Mouse (Mus musculus) limb, embryonic 15.5 days (tissue): ENCODE data around the gene Fcna. TPM values are rescaled to one million over a fixed set of nuclear protein-coding genes. Genes with fewer than 3 reads are reported as not detected.

Experiments
- ATAC-seq: fragments of 200-750 bp; cut with Nextera tagmentation; 2 replicates; pipeline ENCODE4 v1.8.0; 2017; ENCODE audit warnings: low read depth, moderate TSS enrichment; ENCODE audit not compliant: insufficient number of reproducible peaks, low FRiP score, low TSS enrichment
- H3K27ac ChIP-seq: fragments of 300-500 bp; sonication (generic); 2 replicates; pipeline ENCODE4 v1.5.1; 2015; ENCODE audit warnings: moderate library complexity, mild to moderate bottlenecking, inconsistent platforms
- H3K27me3 ChIP-seq: fragments of 300-500 bp; sonication (generic); 2 replicates; pipeline ENCODE4 v1.6.1; 2015; ENCODE audit warnings: inconsistent platforms
- H3K36me3 ChIP-seq: fragments of 300-500 bp; sonication (generic); 2 replicates; pipeline ENCODE4 v1.6.1; 2015; ENCODE audit warnings: inconsistent platforms
- H3K4me1 ChIP-seq: fragments of 300-500 bp; sonication (generic); 2 replicates; pipeline ENCODE4 v1.6.1; 2015; ENCODE audit warnings: inconsistent platforms
- H3K4me2 ChIP-seq: fragments of 300-500 bp; sonication (generic); 2 replicates; pipeline ENCODE4 v1.6.1; 2015; ENCODE audit warnings: mild to moderate bottlenecking, inconsistent platforms
- H3K4me3 ChIP-seq: fragments of 300-500 bp; sonication (generic); 2 replicates; pipeline ENCODE4 v1.5.1; 2015; ENCODE audit warnings: mild to moderate bottlenecking, inconsistent platforms
- H3K9ac ChIP-seq: fragments of 300-500 bp; sonication (generic); 2 replicates; pipeline ENCODE4 v1.6.1; 2015; ENCODE audit warnings: inconsistent platforms
- H3K9me3 ChIP-seq: fragments of 300-500 bp; sonication (generic); 2 replicates; pipeline ENCODE4 v1.6.1; 2016; ENCODE audit warnings: inconsistent platforms
- WGBS: fragments of 180-500 bp; shearing (Covaris S2); methylation state at CpG from one replicate; pipeline ENCODE4 v1.1.7; 2015; 5-methylcytosine and 5-hydroxymethylcytosine counted together
- polyA plus RNA-seq: library from polyadenylated mRNA; unstranded; fragments of >200 nt; fragmentation: Nextera tagmentation; extraction: Ambion mirVana; gene quantifications from 2 replicates; pipeline ENCODE4 v1.2.1, GENCODE M21; 2015

Gene Fcna
- polyA plus RNA-seq: 2.7 and 3.7 TPM in 2 replicates

GRCm38 (mm10) chr2:25627811-25628210 is at the start of gene Fcna:
Fcna (minus strand) TSS chr2:25628030.
- H3K9ac ChIP-seq: no peak within 1 kb of the TSS
- H3K9me3 ChIP-seq: no peaks in the 10 kb centered on the region
- ATAC-seq: no peak
- WGBS: 66% methylated on average over 6 of the region's 6 CpGs
- no peaks in the 10 kb centered on the region for H3K27me3 ChIP-seq
- no peaks in the 10 kb centered on the region for H3K36me3 ChIP-seq
- no peaks in the 10 kb centered on the region for H3K4me1 ChIP-seq
- H3K4me3 ChIP-seq: no peak within 1 kb of the TSS
- H3K27ac ChIP-seq: no peak within 1 kb of the TSS
- no peak within 1 kb of the TSS for H3K4me2 ChIP-seq

- H3K9me3 ChIP-seq: no peaks in the 10 kb centered on the region
- H3K4me1 ChIP-seq: no peaks in the 10 kb centered on the region
- no peak within 1 kb of the TSS for H3K9ac ChIP-seq
- ATAC-seq: no peak
- no peaks in the 10 kb centered on the region for H3K36me3 ChIP-seq
- no peak within 1 kb of the TSS for H3K4me2 ChIP-seq
- H3K27me3 ChIP-seq: no peaks in the 10 kb centered on the region
- H3K4me3 ChIP-seq: no peak within 1 kb of the TSS
- WGBS: 86% methylated on average over 3 of the region's 3 CpGs
- H3K27ac ChIP-seq: no peak within 1 kb of the TSS
Measured at GRCm38 (mm10) chr2:25676486-25676885, 48.7 kb upstream of the Fcna start, which contains the start of gene Lcn6. Lcn6 (plus strand) TSS chr2:25676786.

DNA sequence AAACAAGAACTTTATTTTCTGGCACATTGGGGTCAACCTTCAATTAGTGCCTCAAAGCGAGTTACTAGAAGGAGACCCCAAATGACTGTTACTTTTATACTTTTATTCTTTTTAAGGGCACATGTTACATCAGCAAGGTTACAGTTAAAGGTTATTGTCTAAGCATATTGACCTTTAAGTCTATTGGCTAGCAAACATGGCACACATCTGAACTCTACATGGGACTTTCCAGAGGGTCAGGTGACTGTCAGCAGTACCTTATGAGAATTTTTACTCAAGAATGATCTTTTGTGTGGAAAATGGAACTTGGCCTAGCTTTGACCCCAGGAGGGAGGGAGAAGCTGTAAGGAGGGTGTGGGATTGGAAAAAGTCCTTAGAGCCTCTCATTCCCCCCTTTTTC is 38.7 kb upstream of the Fcna start:
- WGBS: 67% methylated on average over 1 of the region's 1 CpGs
- ATAC-seq: no peak
- no peaks in the 10 kb centered on the region for H3K4me1 ChIP-seq

GRCm38 (mm10) chr2:25664125-25664524 is 36.3 kb upstream of the Fcna start:
- Histone ChIP-seq H3K9me3 (no peaks in the 10 kb centered on the region), H3K36me3 (no peaks in the 10 kb centered on the region), H3K9ac (no peak overlapping the region), H3K4me2 (no peak overlapping the region), H3K4me1 (no peaks in the 10 kb centered on the region), H3K27me3 (no peaks in the 10 kb centered on the region), H3K4me3 (no peak overlapping the region), H3K27ac (no peak overlapping the region)
- WGBS: 71% methylated on average over 5 of the region's 5 CpGs
- ATAC-seq: no peak

More for the DNA sequence above, 38.7 kb upstream of the Fcna start:
- Histone ChIP-seq H3K4me3 (no peak overlapping the region), H3K4me2 (no peak overlapping the region), H3K27ac (no peak overlapping the region), H3K9ac (no peak overlapping the region), H3K36me3 (no peaks in the 10 kb centered on the region), H3K9me3 (no peaks in the 10 kb centered on the region), H3K27me3 (no peaks in the 10 kb centered on the region)

DNA sequence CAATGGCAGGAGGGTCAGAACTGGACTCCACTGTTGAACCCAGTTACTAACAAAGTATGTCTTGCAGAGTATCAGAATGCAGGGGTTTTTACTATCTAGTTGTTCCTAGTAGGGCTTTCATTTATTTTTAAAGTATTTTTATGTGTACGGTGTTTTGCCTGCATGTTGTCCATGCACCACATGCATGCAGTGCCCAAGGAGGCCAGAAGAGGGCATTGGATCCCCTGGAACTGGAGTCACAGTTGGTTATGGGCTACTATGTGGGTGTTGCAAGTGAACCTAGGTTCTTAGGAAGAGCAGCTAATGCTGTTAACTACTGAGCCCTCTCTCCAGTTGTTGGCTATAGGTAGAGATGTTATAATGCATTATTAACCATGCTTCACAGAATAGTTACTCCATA is 35.7 kb upstream of the Fcna start:
- no peaks in the 10 kb centered on the region for H3K4me1 ChIP-seq
- H3K27me3 ChIP-seq: no peaks in the 10 kb centered on the region
- no peaks in the 10 kb centered on the region for H3K9me3 ChIP-seq
- H3K4me2 ChIP-seq: no peak overlapping the region
- no peak overlapping the region for H3K27ac ChIP-seq
- ATAC-seq: no peak
- no peaks in the 10 kb centered on the region for H3K36me3 ChIP-seq
- no peak overlapping the region for H3K4me3 ChIP-seq
- no peak overlapping the region for H3K9ac ChIP-seq
- 29% methylated on average over 1 of the region's 1 CpGs for WGBS

DNA sequence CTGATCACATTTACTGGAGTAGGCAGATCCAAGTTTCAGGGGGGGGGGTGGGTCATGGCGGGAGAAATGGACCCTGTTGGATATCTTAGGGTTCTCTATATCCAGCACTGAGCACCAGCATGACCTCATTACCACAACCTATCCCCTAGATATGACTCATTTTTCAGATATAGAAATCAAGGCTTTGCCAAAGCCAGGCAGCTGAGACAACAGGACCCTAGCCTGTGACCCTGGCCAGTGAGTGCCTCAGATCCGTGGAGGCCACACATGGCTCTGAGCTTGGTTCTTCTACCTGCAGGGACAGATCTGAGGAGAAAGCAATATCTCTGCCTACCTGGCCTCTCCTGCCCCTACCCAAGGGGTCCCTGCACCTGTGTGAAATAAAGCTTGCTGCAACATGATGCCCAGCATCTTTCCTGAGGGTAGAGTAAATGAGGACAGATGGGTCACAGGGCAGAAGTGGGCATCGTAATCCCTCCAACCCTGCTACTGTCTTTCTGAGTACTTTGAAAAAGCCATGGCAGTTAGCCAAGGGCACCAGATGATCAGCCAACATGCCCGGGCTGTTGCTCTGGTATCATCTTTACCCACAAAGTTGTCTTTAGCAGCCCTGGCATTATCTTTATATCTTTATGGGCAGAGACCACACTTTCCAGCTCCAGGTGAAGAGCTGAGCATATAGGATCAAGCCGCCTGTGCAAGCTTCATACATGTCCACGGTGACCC is 33.6 kb upstream of the Fcna start:
- Histone ChIP-seq H3K4me1 (no peaks in the 10 kb centered on the region), H3K9me3 (no peaks in the 10 kb centered on the region), H3K27ac (no peak overlapping the region), H3K4me2 (no peak overlapping the region), H3K36me3 (no peaks in the 10 kb centered on the region), H3K9ac (no peak overlapping the region), H3K27me3 (no peaks in the 10 kb centered on the region), H3K4me3 (no peak overlapping the region)
- ATAC-seq: no peak
- 84% methylated on average over 6 of the region's 6 CpGs for WGBS

- H3K9ac ChIP-seq: no peak overlapping the region
- 79% methylated on average over 8 of the region's 8 CpGs for WGBS
- no peaks in the 10 kb centered on the region for H3K4me1 ChIP-seq
- H3K4me3 ChIP-seq: no peak overlapping the region
- no peak for ATAC-seq
- no peak overlapping the region for H3K4me2 ChIP-seq
- H3K27me3 ChIP-seq: no peaks in the 10 kb centered on the region
- no peak overlapping the region for H3K27ac ChIP-seq
- H3K36me3 ChIP-seq: no peaks in the 10 kb centered on the region
- no peaks in the 10 kb centered on the region for H3K9me3 ChIP-seq
Measured at GRCm38 (mm10) chr2:25660279-25660678, 32.4 kb upstream of the Fcna start.

- Histone ChIP-seq H3K36me3 (no peaks in the 10 kb centered on the region), H3K4me2 (no peak within 1 kb of the TSS), H3K9me3 (no peaks in the 10 kb centered on the region), H3K27ac (no peak within 1 kb of the TSS), H3K4me3 (no peak within 1 kb of the TSS), H3K4me1 (no peaks in the 10 kb centered on the region), H3K27me3 (no peaks in the 10 kb centered on the region), H3K9ac (no peak within 1 kb of the TSS)
- no peak for ATAC-seq
Measured at GRCm38 (mm10) chr2:25657652-25658051, 29.8 kb upstream of the Fcna start, which contains the start of gene Lcn5. Lcn5 (plus strand) TSS chr2:25657952.

DNA sequence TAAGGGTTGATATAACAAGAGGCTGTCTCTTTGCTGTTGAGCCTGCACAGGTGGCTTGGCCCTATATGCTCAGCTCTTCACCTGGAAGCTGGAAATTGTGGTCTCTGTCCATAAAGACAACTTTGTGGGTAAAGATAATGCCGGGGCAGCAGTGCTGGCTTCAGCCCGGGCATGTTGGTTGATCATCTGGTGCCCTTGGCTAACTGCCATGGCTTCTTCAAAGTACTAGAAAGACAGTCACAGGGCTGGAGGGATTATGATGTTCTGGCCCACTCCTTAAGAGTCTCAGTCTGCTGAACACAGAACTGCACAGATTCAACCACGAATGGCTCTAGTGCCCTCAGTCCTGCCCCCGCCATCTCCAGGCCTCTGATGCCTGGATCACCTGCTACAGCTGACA is 29.4 kb upstream of the Fcna start:
- WGBS: 72% methylated on average over 4 of the region's 4 CpGs
- H3K27me3 ChIP-seq: no peaks in the 10 kb centered on the region
- no peaks in the 10 kb centered on the region for H3K36me3 ChIP-seq
- no peak overlapping the region for H3K4me2 ChIP-seq
- no peaks in the 10 kb centered on the region for H3K9me3 ChIP-seq
- no peak for ATAC-seq
- no peak overlapping the region for H3K9ac ChIP-seq
- no peaks in the 10 kb centered on the region for H3K4me1 ChIP-seq
- no peak overlapping the region for H3K27ac ChIP-seq
- H3K4me3 ChIP-seq: no peak overlapping the region

DNA sequence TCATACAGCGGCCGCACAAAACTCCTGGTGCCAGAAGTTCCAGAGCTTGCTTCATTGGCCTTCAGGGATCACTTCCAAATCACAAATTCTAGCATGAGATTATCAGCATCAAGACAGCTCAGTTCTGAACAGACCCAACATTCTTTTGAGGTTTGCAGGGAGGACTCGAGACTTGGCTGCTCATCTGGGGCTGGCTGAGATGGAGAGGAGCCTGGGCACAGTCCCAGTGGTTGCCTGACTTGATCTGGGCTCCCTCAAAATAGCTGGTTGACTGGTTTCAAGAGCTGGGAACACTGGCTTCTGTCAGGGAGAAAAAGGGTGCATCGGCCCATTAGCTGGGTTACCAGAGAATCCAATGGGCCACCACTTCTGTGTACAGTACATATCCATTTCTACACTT is 28.9 kb upstream of the Fcna start:
- WGBS: 73% methylated on average over 4 of the region's 4 CpGs
- Histone ChIP-seq H3K27ac (no peak overlapping the region), H3K27me3 (no peaks in the 10 kb centered on the region), H3K36me3 (no peaks in the 10 kb centered on the region), H3K9ac (no peak overlapping the region), H3K9me3 (no peaks in the 10 kb centered on the region), H3K4me1 (no peaks in the 10 kb centered on the region), H3K4me3 (no peak overlapping the region), H3K4me2 (no peak overlapping the region)
- no peak for ATAC-seq

DNA sequence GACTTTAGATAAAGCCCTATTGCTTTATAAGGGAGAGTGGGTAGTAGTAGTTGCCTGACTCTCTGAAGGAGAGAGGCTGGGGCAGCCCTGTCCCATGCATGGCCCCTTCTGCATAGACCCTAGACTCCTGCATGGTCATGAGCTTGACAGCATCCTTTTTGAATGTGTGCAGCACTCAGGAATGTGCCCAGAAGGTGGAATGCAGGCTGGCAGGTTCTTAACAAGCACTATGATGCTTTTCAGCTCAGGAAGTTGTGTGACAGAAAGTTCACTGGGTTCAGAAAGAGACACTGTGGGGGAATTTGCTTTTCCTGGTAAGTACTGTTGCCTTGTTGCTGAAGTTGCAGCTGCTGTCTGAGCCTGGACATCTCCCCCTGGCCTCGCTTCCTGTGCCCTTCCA is 26.7 kb upstream of the Fcna start:
- 52% methylated on average over 1 of the region's 1 CpGs for WGBS
- Histone ChIP-seq H3K9me3 (no peaks in the 10 kb centered on the region), H3K4me2 (no peak overlapping the region), H3K27ac (no peak overlapping the region), H3K4me3 (no peak overlapping the region), H3K4me1 (no peaks in the 10 kb centered on the region), H3K27me3 (no peaks in the 10 kb centered on the region), H3K36me3 (no peaks in the 10 kb centered on the region), H3K9ac (no peak overlapping the region)
- ATAC-seq: no peak

- Histone ChIP-seq H3K4me3 (no peak within 1 kb of the TSS), H3K9ac (no peak within 1 kb of the TSS), H3K4me1 (no peaks in the 10 kb centered on the region), H3K9me3 (no peaks in the 10 kb centered on the region), H3K27me3 (no peaks in the 10 kb centered on the region), H3K4me2 (no peak within 1 kb of the TSS), H3K36me3 (no peaks in the 10 kb centered on the region), H3K27ac (no peak within 1 kb of the TSS)
- ATAC-seq: no peak
- 75% methylated on average over 2 of the region's 2 CpGs for WGBS
Measured at GRCm38 (mm10) chr2:25652902-25653301, 25.1 kb upstream of the Fcna start, which contains the start of gene Lcn8. Lcn8 (plus strand) TSS chr2:25653120.

DNA sequence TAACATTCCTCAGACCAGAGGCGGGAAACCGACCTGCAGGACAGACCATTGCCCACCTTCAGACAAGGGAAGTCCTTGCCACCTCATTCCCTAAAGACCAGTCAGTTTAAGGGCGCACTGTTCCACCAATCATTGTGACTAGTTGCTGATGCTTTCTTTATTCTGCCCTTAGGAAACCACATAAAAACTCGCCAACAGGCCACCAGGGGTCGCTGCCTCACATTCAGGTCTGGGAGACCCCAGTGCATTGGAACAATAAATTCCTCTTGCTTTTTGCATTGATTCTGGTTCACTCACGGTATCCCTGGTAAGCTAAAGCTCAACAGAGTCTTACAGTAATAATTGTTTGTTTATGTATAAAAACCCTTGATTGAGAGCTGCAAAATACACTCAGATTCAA is 12.1 kb upstream of the Fcna start:
- Histone ChIP-seq H3K9ac (no peak overlapping the region), H3K27me3 (no peaks in the 10 kb centered on the region), H3K4me2 (no peak overlapping the region), H3K4me3 (no peak overlapping the region), H3K36me3 (no peaks in the 10 kb centered on the region), H3K4me1 (no peaks in the 10 kb centered on the region), H3K9me3 (no peaks in the 10 kb centered on the region), H3K27ac (no peak overlapping the region)
- 18% methylated on average over 6 of the region's 6 CpGs for WGBS
- ATAC-seq: no peak
